Mouse (Mus musculus) forebrain, embryonic 15.5 days (tissue): ENCODE data around the gene Adcy10. TPM values are rescaled to one million over a fixed set of nuclear protein-coding genes. Genes with fewer than 3 reads are reported as not detected.

Source experiments
- ATAC-seq: fragments of 200-750 bp; cut with Nextera tagmentation; replicated peaks from 2 replicates; pipeline ENCODE4 v1.8.0; 2017; ENCODE audit warnings: mild to moderate bottlenecking, moderate TSS enrichment, moderate library complexity
- H3K27ac ChIP-seq: fragments of 300-500 bp; sonication (generic); replicated peaks from 2 replicates; pipeline ENCODE4 v1.5.1; 2015; ENCODE audit warnings: mild to moderate bottlenecking, inconsistent platforms
- H3K27me3 ChIP-seq: fragments of 300-500 bp; sonication (generic); 2 replicates; pipeline ENCODE4 v1.6.1; 2015; ENCODE audit warnings: inconsistent platforms
- H3K36me3 ChIP-seq: fragments of 300-500 bp; sonication (generic); 2 replicates; pipeline ENCODE4 v1.6.1; 2015; ENCODE audit warnings: mild to moderate bottlenecking, inconsistent platforms
- H3K4me1 ChIP-seq: fragments of 300-500 bp; sonication (generic); 2 replicates; pipeline ENCODE4 v1.6.1; 2015; ENCODE audit warnings: inconsistent platforms
- H3K4me2 ChIP-seq: fragments of 300-500 bp; sonication (generic); replicated peaks from 2 replicates; pipeline ENCODE4 v1.6.1; 2015; ENCODE audit warnings: mild to moderate bottlenecking, inconsistent platforms
- H3K4me3 ChIP-seq: fragments of 300-500 bp; sonication (generic); 2 replicates; pipeline ENCODE4 v1.5.1; 2015; ENCODE audit warnings: mild to moderate bottlenecking, inconsistent platforms
- H3K9ac ChIP-seq: fragments of 300-500 bp; sonication (generic); replicated peaks from 2 replicates; pipeline ENCODE4 v1.6.1; 2015; ENCODE audit warnings: mild to moderate bottlenecking, inconsistent platforms
- H3K9me3 ChIP-seq: fragments of 300-500 bp; sonication (generic); 2 replicates; pipeline ENCODE4 v1.6.1; 2016; ENCODE audit warnings: inconsistent platforms
- WGBS: fragments of 180-500 bp; shearing (Covaris S2); methylation state at CpG from one replicate; pipeline ENCODE4 v1.1.7; 2015; ENCODE audit warnings: mixed read lengths; 5-methylcytosine and 5-hydroxymethylcytosine counted together
- polyA plus RNA-seq: library from polyadenylated mRNA; unstranded; fragments of >200 nt; fragmentation: Nextera tagmentation; extraction: Ambion mirVana; gene quantifications from 2 replicates; pipeline ENCODE4 v1.2.1, GENCODE M21; 2015

Gene Adcy10
- 0.17 and 0.20 TPM in 2 replicates for polyA plus RNA-seq

- no peak within 1 kb of the TSS for H3K9ac ChIP-seq
- no peak for ATAC-seq
- 95% methylated on average over 8 of the region's 8 CpGs for WGBS
- no peaks in the 10 kb centered on the region for H3K27me3 ChIP-seq
- no peak within 1 kb of the TSS for H3K4me2 ChIP-seq
- H3K4me1 ChIP-seq: no peaks in the 10 kb centered on the region
- H3K9me3 ChIP-seq: no peaks in the 10 kb centered on the region
- H3K27ac ChIP-seq: no peak within 1 kb of the TSS
- no peak within 1 kb of the TSS for H3K4me3 ChIP-seq
- peaks cover 20% of the 10 kb centered on the region; the same call in 1 of the 2 replicates for H3K36me3 ChIP-seq
Measured at GRCm38 (mm10) chr1:165484688-165485233, at the start of gene Adcy10. Gene Adcy10 (plus strand): TSS chr1:165485183.

- Histone ChIP-seq H3K4me3 (no peak overlapping the region), H3K27ac (no peak overlapping the region), H3K4me2 (no peak overlapping the region), H3K4me1 (no peaks in the 10 kb centered on the region), H3K9me3 (no peaks in the 10 kb centered on the region), H3K36me3 (peaks cover 2% of the 10 kb centered on the region; the same call in 1 of the 2 replicates), H3K9ac (no peak overlapping the region), H3K27me3 (no peaks in the 10 kb centered on the region)
- 98% methylated on average over 1 of the region's 1 CpGs for WGBS
- ATAC-seq: no peak
Measured at GRCm38 (mm10) chr1:165438289-165439021, 46.5 kb upstream of the Adcy10 start.

DNA sequence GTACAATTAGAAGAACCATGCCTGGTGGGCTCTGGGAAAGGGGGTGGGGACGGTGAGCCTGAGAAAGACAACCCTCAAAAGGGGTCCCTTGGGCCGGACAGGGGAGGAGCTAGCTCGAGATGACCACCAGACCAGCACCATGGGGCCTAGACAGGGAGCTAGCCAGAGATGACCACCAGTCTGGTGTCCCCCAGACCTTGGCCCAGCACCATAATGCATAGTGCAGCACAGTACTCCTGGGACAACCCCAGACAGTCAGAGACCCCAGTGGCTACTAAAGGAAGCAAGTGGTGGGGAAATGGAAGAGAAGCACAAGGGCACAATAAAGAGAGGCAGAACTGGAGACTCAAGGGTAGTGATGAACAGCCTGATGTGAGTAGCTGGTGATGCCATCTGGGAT lies 44.2 kb upstream of the Adcy10 start:
- Histone ChIP-seq H3K9me3 (no peaks in the 10 kb centered on the region), H3K9ac (no peak overlapping the region), H3K27me3 (no peaks in the 10 kb centered on the region), H3K27ac (no peak overlapping the region), H3K4me1 (no peaks in the 10 kb centered on the region), H3K4me3 (no peak overlapping the region), H3K36me3 (no peaks in the 10 kb centered on the region), H3K4me2 (no peak overlapping the region)
- 81% methylated on average over 3 of the region's 3 CpGs for WGBS
- ATAC-seq: 0 out of 2 replicates have a peak, but pooled peaks have one; percentile 4

DNA sequence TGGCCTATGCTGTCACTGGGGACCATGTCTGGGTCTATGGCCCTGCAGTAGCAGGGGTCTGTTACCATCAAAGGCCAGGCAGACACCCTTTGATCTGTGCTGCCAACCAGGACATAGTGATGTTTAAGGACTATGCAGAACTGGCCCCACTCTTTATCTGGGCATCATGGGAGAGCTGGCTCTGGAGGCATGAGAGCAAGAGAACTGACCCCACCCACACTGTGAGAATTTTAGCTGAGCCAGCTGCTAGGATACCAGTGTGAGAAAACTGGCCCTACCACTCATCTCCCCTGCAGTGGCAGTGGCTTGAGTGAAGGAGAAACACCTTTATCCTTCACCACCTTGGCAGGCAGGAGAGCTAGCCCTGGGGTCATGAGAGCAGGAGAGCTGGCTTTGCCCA lies 43.8 kb upstream of the Adcy10 start:
- Histone ChIP-seq H3K36me3 (no peaks in the 10 kb centered on the region), H3K9ac (no peak overlapping the region), H3K27me3 (no peaks in the 10 kb centered on the region), H3K27ac (no peak overlapping the region), H3K4me1 (no peaks in the 10 kb centered on the region), H3K9me3 (no peaks in the 10 kb centered on the region), H3K4me3 (no peak overlapping the region), H3K4me2 (no peak overlapping the region)
- no peak for ATAC-seq

DNA sequence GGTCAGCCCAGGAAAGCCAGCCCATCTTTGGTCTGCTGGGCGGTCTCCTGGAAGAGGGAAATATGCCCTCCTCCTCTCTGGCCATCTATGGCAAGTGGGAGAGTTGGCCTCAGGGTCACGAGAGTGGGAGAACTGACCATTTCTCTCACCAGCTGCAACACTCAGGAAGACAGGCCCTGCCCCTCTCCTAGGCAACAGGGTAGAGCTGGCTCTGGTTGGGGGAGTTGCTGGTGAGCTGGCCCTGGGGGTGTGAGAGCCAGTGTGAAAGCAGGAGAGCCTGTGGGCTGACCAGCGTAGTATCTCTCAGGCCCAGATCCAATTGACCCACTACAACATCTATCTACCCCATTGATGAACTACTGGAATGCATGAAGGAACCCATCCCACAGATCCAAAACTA lies 43.3 kb upstream of the Adcy10 start:
- no peaks in the 10 kb centered on the region for H3K9me3 ChIP-seq
- no peak overlapping the region for H3K4me3 ChIP-seq
- ATAC-seq: no peak
- no peak overlapping the region for H3K27ac ChIP-seq
- WGBS: 93% methylated on average over 3 of the region's 3 CpGs
- no peaks in the 10 kb centered on the region for H3K36me3 ChIP-seq
- H3K4me1 ChIP-seq: no peaks in the 10 kb centered on the region
- no peaks in the 10 kb centered on the region for H3K27me3 ChIP-seq
- no peak overlapping the region for H3K4me2 ChIP-seq
- no peak overlapping the region for H3K9ac ChIP-seq

DNA sequence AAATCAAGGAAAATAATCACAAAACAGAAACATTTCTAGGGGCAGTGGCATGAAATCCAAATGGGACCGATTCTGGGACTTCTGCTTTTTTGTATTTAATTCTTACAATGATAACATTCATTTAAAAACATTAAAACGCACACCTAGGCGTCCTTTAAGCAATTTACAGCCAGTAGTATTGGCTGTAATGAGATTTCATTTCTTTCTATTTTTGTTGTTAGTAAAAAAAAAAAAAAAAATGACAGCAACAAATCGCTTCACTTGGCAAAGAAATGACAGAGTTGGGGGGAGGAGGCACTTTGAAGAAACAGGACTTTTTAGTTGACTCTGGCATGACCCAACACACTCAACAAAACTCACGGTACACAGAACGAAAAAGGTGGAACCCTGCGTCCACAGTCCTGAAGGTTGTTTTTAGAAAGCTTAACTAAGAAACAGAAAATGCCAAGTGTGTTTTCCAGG lies 25.9 kb upstream of the Adcy10 start:
- Histone ChIP-seq H3K9ac (peak overlapping the region; percentile 74), H3K27ac (no peak overlapping the region), H3K4me1 (peaks cover 15% of the 10 kb centered on the region), H3K27me3 (no peaks in the 10 kb centered on the region), H3K9me3 (no peaks in the 10 kb centered on the region), H3K36me3 (no peaks in the 10 kb centered on the region), H3K4me3 (peak overlapping the region; percentile 76), H3K4me2 (peak overlapping the region; percentile 80)
- 20% methylated on average over 7 of the region's 7 CpGs for WGBS
- no peak for ATAC-seq

DNA sequence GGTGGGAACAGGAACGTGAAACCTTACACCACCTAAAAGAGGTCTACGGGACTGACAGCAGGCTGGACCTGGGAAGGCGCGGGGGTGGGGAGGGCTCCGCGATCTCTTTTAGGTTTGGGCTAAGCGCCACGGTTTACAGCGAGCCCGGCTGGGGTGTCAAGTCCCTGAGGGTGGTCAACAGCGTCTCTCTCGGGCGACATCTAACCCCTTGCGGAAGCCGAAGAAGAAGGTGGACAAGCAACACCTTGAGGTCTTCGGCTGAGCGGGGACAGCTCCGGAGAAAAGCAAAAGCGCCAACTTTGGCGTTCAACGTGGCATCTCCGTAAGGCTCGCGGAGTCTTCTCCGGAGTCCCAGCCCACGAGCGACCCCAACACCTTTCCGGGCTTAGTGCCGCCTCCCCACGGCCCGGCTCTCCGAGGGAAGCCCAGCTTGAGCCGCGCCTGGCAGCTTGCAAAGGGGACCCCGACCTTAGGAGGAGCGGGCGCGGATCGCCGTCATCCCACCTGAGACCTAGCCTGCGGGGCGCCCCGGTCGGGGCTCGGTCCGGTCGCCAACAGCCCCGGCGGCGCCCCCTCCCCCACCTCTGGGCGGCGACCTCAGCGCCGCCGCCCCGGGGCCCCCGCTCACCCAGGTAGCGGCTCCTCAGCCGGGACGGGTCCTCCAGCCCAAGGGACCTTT lies 25.3 kb upstream of the Adcy10 start:
- H3K4me3 ChIP-seq: peak overlapping the region; percentile 76
- no peak for ATAC-seq
- peak overlapping the region; percentile 74 for H3K9ac ChIP-seq
- H3K9me3 ChIP-seq: no peaks in the 10 kb centered on the region
- H3K4me2 ChIP-seq: peak overlapping the region; percentile 80
- H3K27me3 ChIP-seq: no peaks in the 10 kb centered on the region
- H3K36me3 ChIP-seq: no peaks in the 10 kb centered on the region
- H3K4me1 ChIP-seq: peaks cover 15% of the 10 kb centered on the region
- under 1% methylated on average over 56 of the region's 60 CpGs for WGBS
- H3K27ac ChIP-seq: peak overlapping the region; percentile 98

DNA sequence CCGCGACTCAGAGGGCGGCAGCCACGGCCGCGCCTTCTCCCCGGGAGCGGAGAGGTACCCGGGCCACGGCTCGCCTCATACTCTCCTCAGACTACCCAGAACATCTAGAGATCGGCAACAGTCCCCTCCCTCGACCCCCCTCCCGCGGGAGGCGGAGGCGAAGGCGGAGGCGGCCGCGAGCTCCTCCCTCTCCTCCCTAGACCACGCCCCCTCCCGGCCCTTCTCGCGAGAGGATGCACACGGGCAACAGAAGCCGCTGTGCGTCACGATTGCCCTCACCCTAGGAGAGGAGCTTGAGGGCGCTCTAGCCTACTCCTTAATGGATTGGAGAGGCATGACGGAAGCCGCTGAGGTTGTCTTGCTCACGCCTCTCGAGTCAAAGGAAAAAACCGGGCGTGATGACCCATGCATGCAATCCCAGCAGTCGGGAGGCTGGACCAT lies 24.6 kb upstream of the Adcy10 start, which contains the start of the genes Dcaf6 and Mpc2:
TSS of gene Dcaf6 (minus strand) at position 116 of the 441 bp plus-strand sequence.
TSS of gene Mpc2 (plus strand) at position 278 of the 441 bp plus-strand sequence.
- H3K9me3 ChIP-seq: no peaks in the 10 kb centered on the region
- WGBS: 0% methylated on average over 33 of the region's 37 CpGs
- H3K4me3 ChIP-seq: peak within 1 kb of the TSS; percentile 76
- ATAC-seq: peak; percentile 96
- no peaks in the 10 kb centered on the region for H3K27me3 ChIP-seq
- no peaks in the 10 kb centered on the region for H3K36me3 ChIP-seq
- H3K27ac ChIP-seq: peak within 1 kb of the TSS; percentile 98
- peaks cover 15% of the 10 kb centered on the region for H3K4me1 ChIP-seq
- H3K4me2 ChIP-seq: peak within 1 kb of the TSS; percentile 80
- peak within 1 kb of the TSS; percentile 74 for H3K9ac ChIP-seq

DNA sequence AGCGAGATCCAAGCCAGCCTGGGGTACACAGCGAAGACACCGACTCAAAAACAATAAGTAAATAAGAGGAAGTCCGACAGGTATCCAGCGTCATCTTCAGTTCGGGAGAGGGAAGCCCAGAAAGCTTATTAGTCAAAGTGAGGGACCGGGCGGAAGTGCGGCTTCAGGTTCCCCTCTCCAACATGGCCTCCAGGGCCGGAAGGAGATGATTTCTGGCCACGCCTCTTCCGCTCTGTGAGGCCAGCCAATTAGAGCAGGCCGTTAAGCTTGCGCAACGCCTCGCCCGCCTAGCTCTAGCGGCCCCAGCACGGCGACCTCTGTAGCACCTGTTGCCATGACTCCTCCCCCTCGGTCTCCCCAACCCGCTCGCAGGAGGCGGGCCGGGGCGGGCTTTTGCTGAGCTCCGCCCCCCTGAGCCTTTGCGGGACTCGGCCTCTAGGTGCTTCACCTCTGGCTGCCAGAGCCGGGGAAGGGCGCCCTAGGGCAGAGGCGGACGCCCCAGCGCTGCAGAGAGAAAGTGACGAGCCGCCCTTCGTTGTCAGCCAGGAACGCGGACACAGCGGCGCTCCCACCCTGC lies 24.1 kb upstream of the Adcy10 start:
- under 1% methylated on average over 41 of the region's 41 CpGs for WGBS
- peak; percentile 98 for ATAC-seq
- Histone ChIP-seq H3K4me3 (peak overlapping the region; percentile 76), H3K27me3 (no peaks in the 10 kb centered on the region), H3K9me3 (no peaks in the 10 kb centered on the region), H3K9ac (peak overlapping the region; percentile 74), H3K4me2 (peak overlapping the region; percentile 63), H3K4me1 (peaks cover 15% of the 10 kb centered on the region), H3K36me3 (no peaks in the 10 kb centered on the region), H3K27ac (peak overlapping the region; percentile 98)

- Histone ChIP-seq H3K9ac (peak overlapping the region; percentile 57), H3K27me3 (no peaks in the 10 kb centered on the region), H3K4me1 (peaks cover 15% of the 10 kb centered on the region), H3K9me3 (no peaks in the 10 kb centered on the region), H3K4me2 (peak overlapping the region; percentile 63), H3K27ac (no peak overlapping the region), H3K4me3 (peak overlapping the region; percentile 76), H3K36me3 (no peaks in the 10 kb centered on the region)
- 1% methylated on average over 9 of the region's 9 CpGs for WGBS
- ATAC-seq: no peak
Measured at GRCm38 (mm10) chr1:165461681-165462080, 23.3 kb upstream of the Adcy10 start.

DNA sequence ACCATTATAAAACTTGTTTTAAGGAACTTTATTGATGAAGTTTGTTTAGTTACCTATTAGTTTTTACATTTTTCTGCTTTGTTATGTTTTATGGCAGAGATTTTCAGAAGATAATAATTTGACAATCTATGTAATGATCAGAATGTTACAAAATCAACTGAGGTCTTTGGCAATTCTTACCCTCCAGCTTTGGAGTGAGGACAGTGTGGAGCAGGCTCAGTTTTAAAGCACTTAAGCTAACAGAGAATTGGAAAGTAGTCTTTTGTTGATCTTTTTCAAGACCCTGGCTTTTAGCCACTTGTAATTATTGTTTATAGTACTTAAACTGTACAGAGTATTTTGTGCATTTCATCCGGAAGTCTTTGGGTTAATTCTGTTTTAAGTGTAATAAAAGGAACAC lies 22.1 kb upstream of the Adcy10 start:
- 74% methylated on average over 1 of the region's 1 CpGs for WGBS
- peaks cover 15% of the 10 kb centered on the region for H3K4me1 ChIP-seq
- no peak for ATAC-seq
- no peaks in the 10 kb centered on the region for H3K9me3 ChIP-seq
- H3K27me3 ChIP-seq: no peaks in the 10 kb centered on the region
- H3K4me2 ChIP-seq: no peak overlapping the region
- H3K4me3 ChIP-seq: no peak overlapping the region
- no peak overlapping the region for H3K27ac ChIP-seq
- no peak overlapping the region for H3K9ac ChIP-seq
- H3K36me3 ChIP-seq: no peaks in the 10 kb centered on the region

GRCm38 (mm10) chr1:165464574-165464973 lies 20.4 kb upstream of the Adcy10 start:
- peaks cover 7% of the 10 kb centered on the region for H3K4me1 ChIP-seq
- H3K27me3 ChIP-seq: no peaks in the 10 kb centered on the region
- 92% methylated on average over 3 of the region's 3 CpGs for WGBS
- no peak overlapping the region for H3K27ac ChIP-seq
- ATAC-seq: no peak
- no peaks in the 10 kb centered on the region for H3K36me3 ChIP-seq
- H3K9me3 ChIP-seq: no peaks in the 10 kb centered on the region
- no peak overlapping the region for H3K4me3 ChIP-seq
- no peak overlapping the region for H3K9ac ChIP-seq
- H3K4me2 ChIP-seq: no peak overlapping the region
